Mouse (Mus musculus) CH12.LX (cell line): ENCODE data around the gene Zbtb8os.

Source experiments
- CTCF ChIP-seq, 2 experiments: IDR thresholded peaks in 1 of 2; conservative IDR thresholded peaks in 1 of 2; 2 replicates each; pipeline ENCODE4 v1.5.1; 2011 to 2012; ENCODE audit warnings: low read depth in 2 of 2, low read length in 2 of 2, improper control_type of control experiment in 1 of 2, inconsistent platforms in 1 of 2, mild to moderate bottlenecking in 1 of 2, moderate library complexity in 1 of 2
- ETS1 ChIP-seq: conservative IDR thresholded peaks from 2 replicates; pipeline ENCODE4 v1.6.1; 2012; ENCODE audit warnings: low read depth, mild to moderate bottlenecking, inconsistent platforms, low read length, improper control_type of control experiment, moderate library complexity
- JUN ChIP-seq: IDR thresholded peaks from 2 replicates; pipeline ENCODE4 v1.6.1; 2011; ENCODE audit warnings: low read depth, mild to moderate bottlenecking, low read length, improper control_type of control experiment, moderate library complexity; ENCODE audit not compliant: insufficient read depth
- JUND ChIP-seq: conservative IDR thresholded peaks from 2 replicates; pipeline ENCODE4 v1.6.1; 2011; ENCODE audit warnings: low read depth, low read length, improper control_type of control experiment
- KAT2A ChIP-seq: IDR thresholded peaks from 2 replicates; pipeline ENCODE4 v1.6.1; 2012; ENCODE audit warnings: low read length, improper control_type of control experiment, inconsistent platforms; ENCODE audit not compliant: insufficient replicate concordance
- MAFK ChIP-seq: IDR thresholded peaks from 2 replicates; pipeline ENCODE4 v1.6.1; 2011; ENCODE audit warnings: low read length, improper control_type of control experiment; ENCODE audit not compliant: insufficient replicate concordance
- MAX ChIP-seq: IDR thresholded peaks from 2 replicates; pipeline ENCODE4 v1.6.1; 2011; ENCODE audit warnings: low read length, improper control_type of control experiment
- MEF2A ChIP-seq: IDR thresholded peaks from 2 replicates; pipeline ENCODE4 v1.6.1; 2014; ENCODE audit warnings: low read depth, mild to moderate bottlenecking, inconsistent platforms, low read length, improper control_type of control experiment, borderline replicate concordance
- MXI1 ChIP-seq: IDR thresholded peaks from 2 replicates; pipeline ENCODE4 v1.6.1; 2011; ENCODE audit warnings: mild to moderate bottlenecking, low read depth, low read length, improper control_type of control experiment
- POLR2A ChIP-seq: IDR thresholded peaks from 2 replicates; pipeline ENCODE4 v1.6.1; 2011; ENCODE audit warnings: low read depth, mild to moderate bottlenecking, improper control_type of control experiment, low read length
- POLR2AphosphoS2 ChIP-seq: IDR thresholded peaks from 2 replicates; pipeline ENCODE4 v1.6.1; 2011; ENCODE audit warnings: low read depth, low read length, improper control_type of control experiment
- TCF12 ChIP-seq: IDR thresholded peaks from 2 replicates; pipeline ENCODE4 v1.6.1; 2014; ENCODE audit warnings: low read depth, mild to moderate bottlenecking, inconsistent platforms, low read length, improper control_type of control experiment
- UBTF ChIP-seq: IDR thresholded peaks from 2 replicates; pipeline ENCODE4 v1.6.1; 2012; ENCODE audit warnings: low read depth, mild to moderate bottlenecking, inconsistent platforms, low read length, improper control_type of control experiment, moderate library complexity
- ZC3H11A ChIP-seq: IDR thresholded peaks from 2 replicates; pipeline ENCODE4 v1.6.1; 2012; ENCODE audit warnings: low read depth, mild to moderate bottlenecking, inconsistent platforms, low read length, improper control_type of control experiment

- no peak for TF ChIP-seq MAX
- no peak for TF ChIP-seq CTCF (conservative IDR thresholded peaks at IDR 0.05 in 1 of 2, IDR thresholded peaks at IDR 0.05 in 1 of 2; ENCODE audit: low read depth in 2 of 2, low read length in 2 of 2)
- no peak for TF ChIP-seq KAT2A
- TF ChIP-seq ETS1 = no peak
- no peak for TF ChIP-seq MXI1
- TF ChIP-seq POLR2A = no peak
- TF ChIP-seq JUND = no peak
- TF ChIP-seq TCF12 = no peak
- TF ChIP-seq JUN = no peak
- TF ChIP-seq MAFK = no peak
- no peak for TF ChIP-seq POLR2AphosphoS2
- TF ChIP-seq ZC3H11A = no peak
- TF ChIP-seq UBTF = no peak
- TF ChIP-seq MEF2A = no peak
Measured at GRCm38 (mm10) chr4:129373202-129373976, 37.9 kb downstream of the Zbtb8os start.
